Mouse (Mus musculus): ENCODE results near the gene Dlg2.
A peak's percentile ranks its signal among the peaks of the same experiment; 100 is the strongest.

Gene Dlg2

GRCm38 (mm10) chr7:92005681-92006425, 1529.4 kb downstream of the Dlg2 start:
- no peak for DNase-seq

- DNase-seq = no peak
Observed at GRCm38 (mm10) chr7:92008702-92009101, 1532.2 kb downstream of the Dlg2 start.

- no peak for DNase-seq
Observed at GRCm38 (mm10) chr7:92024928-92025327, 1548.5 kb downstream of the Dlg2 start.

DNA sequence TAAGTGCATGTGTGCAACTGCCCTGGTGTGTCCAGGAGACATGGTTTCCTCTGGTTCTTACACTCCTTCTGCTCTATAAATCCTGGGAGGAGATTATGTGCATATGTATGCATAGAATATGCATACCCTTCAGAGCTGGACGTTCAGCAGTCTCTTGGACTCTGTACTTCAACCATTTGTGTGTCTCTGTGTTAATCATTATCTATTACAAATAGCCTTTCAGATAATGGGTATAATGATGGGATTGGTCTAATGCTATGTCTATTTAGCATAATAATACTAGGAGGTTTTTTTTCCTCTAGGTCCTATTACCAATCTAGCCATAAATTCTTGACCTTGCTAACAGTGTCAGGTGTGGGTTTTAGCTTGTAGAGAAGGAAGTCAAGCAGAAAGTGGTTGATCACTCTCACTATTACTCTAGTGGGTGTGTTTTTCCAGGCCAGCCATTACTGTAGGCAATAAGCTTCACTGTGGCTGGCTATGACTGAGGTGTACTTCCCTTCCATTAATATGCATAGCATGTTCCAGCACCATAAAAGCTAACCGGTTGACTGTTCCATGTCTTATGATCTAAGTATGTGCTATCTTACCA, 1549.1 kb downstream of the Dlg2 start:
- no peak for DNase-seq

DNA sequence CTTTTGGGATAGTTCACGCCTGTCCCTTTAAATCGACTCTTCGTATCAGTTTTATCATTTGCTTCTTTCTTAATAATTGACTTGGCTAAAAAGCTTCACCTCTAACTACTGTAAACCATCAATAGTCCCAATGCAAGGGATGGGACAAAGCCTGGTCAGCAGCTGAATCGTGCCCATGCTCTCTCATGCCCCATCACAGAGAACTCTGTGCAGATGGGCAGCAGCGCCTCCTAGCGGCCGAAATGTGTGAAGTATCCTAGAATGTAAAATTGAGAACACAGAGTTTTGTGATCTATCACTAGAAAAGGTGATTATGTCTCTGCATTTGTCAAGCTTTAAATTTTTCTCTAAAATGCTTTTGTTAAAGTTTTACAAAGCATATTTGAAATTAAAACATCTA, 1550.6 kb downstream of the Dlg2 start:
- DNase-seq = peak; percentile 34

DNA sequence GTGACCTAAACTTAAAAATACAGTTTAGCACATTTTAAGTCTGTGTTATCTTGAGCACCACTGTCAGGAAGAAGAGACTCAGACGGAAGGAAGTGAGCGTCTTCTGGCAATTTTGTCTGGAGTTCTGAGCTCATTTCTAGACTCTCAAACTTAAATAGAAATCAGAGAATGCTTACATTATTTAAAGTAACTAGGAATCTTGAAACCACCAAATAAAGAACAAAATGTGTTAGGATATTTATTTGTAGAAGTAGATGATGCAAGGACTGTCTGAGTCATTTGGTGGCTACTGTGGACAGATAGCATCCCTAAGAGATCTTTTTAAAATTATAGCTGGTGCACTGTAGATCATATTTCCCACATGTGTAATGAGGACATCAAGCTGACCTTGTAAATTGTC, 1557.8 kb downstream of the Dlg2 start:
- DNase-seq = no peak

DNA sequence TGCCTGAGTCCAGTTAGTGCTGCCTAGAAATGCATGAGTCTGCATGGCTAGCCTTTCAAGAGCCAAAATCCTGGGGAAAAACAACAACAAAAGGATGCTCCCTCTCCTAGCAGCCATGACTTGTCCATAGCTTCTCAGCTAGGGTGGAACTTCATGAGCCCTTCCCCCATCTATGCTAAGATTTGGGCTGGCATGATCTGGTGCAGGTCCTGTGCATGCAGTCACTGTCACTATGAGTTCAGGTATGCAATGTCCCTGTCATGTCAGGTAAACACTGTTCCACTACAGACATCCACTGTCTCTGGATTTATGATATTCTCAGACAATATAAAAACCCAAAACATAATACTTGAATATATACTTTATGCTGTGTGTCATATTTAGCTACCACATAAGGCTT, 1563.7 kb downstream of the Dlg2 start:
- no peak for DNase-seq

DNA sequence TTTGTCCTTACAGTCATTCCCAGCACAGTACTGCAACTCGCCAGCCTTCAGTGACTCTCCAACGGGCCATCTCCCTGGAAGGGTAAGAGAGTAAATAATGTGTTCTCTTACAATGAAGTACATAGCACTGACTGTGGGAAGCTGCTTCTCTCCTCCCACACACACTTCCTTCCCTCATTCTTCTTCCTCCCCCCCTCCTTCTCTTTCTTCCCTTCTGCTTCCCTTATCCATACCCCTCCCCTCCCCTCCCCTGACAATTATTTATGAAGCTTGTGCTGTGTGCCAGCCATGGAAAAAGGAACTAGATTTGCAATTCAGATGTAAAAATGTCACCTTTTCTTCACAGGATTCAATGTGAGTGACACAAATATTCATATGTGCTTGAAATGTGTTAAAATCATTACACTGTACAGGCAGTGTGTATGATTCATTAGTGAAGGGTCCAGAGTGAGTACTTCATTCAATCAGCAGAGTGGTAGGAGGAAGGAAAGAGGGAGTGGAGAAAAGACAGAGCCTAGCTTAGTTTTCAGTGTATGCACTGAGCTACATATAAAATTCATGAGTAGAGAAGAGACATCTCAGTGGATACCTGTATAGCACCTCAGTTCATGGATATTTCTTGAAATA, 1564.4 kb downstream of the Dlg2 start:
- no peak for DNase-seq

DNA sequence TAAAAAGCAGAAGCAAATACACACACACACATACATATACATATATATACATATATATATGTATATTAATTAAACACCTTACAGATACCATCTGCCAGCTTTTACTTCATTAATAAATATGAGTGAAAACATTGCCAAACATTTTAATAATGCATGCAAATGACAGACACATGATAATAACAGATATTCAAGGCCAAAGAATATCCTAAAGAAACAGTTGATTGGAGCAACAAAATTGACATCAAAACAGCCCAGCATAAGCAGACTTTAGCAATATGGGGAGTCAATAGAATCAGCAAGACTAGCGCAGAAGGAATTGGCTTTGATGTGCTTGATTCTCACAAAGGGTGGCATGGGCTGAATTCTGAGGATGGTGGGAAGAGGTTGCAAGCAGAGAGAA, 1568.5 kb downstream of the Dlg2 start:
- no peak for DNase-seq

- DNase-seq = no peak
Observed at GRCm38 (mm10) chr7:92047271-92047670, 1570.8 kb downstream of the Dlg2 start.

GRCm38 (mm10) chr7:92048876-92049275, 1572.4 kb downstream of the Dlg2 start:
- no peak for DNase-seq

GRCm38 (mm10) chr7:92066851-92067250, 1590.4 kb downstream of the Dlg2 start:
- no peak for DNase-seq

- no peak for DNase-seq
Observed at GRCm38 (mm10) chr7:92087429-92087828, 1611.0 kb downstream of the Dlg2 start.

- DNase-seq = peak; percentile 63
Observed at GRCm38 (mm10) chr7:92093860-92094259, 1617.4 kb downstream of the Dlg2 start.

DNA sequence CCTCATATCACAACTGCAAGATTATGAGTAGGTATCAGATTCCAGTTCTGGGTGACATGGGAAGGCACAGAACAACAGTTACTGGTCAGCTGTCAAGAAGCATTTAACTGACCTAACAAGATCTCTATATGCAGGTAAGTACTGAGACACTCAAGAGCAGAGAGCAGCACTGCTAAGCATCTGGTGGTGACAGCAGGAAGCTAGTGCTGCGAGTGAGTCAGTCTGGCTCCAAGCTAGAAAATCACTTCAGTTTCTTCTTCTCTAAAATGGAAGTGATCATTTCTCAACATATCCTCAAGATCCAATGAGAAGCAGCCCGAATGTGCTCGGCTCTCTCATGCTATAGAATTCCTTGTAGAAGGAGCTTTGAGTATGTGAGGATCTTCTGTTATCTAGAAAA, 1618.7 kb downstream of the Dlg2 start:
- DNase-seq = no peak

GRCm38 (mm10) chr7:92100847-92101246, 1624.4 kb downstream of the Dlg2 start:
- no peak for DNase-seq

GRCm38 (mm10) chr7:92102892-92103543, 1626.5 kb downstream of the Dlg2 start:
- peak; percentile 60 for DNase-seq

DNA sequence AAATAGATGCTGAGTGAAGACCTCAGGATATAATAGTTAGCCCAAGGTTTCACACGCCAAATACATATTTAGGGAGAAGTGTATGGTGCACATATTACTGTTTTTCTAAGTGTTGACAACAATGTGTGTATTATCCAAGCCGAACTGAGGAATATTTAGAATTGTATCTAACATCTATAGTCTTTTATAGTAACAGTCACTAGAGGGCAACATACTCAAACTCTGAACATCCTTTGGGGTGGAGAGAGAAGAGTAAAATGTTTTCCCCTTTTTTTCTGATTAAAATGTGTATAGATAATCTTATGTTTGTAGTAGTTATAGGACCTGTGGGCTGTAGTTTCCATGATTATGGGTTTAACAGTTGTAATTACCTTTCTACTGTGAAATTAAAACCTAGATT, 1629.0 kb downstream of the Dlg2 start:
- DNase-seq = no peak

- DNase-seq = no peak
Observed at GRCm38 (mm10) chr7:92105956-92106355, 1629.5 kb downstream of the Dlg2 start.

GRCm38 (mm10) chr7:92113065-92113464, 1636.6 kb downstream of the Dlg2 start:
- DNase-seq = no peak

GRCm38 (mm10) chr7:92115237-92115871, 1638.9 kb downstream of the Dlg2 start:
- DNase-seq = no peak

DNA sequence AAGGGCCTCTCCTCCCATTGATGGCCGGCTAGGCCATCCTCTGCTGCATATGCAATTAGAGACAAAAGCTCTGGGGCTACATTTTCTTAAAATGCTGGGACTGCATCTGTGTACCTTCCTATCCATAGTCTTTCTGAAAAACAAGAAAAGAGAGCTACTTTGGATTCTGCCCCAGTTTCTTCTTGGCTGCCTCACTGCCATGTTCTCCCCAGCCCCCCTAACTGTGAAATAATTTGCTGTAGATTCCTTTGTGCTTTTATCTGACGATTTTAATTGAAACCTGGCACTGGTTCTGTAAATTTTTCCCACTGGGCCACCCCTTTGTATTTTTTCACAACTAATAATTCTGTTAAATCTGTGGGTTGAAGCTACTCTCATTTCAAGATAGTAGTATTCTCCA, 1646.8 kb downstream of the Dlg2 start:
- no peak for DNase-seq

DNA sequence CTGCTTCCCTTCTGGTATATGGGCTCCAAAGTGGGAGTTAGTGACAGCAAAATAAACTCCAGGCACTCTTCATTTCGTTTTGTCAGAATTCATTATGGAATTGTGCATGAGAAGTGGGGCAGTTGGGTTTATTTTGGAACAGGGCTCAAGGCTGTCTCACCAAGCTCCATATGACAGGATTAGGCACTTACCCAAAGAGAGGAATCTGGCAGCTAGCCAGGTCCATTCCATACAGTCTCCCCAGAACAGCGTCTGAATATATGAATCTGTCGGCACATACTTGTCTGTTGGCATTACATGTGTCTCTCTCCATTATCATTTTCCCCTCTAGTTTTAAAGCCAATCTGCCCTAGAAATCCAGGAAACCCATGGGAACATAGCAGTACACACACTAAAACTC, 1649.4 kb downstream of the Dlg2 start:
- no peak for DNase-seq
